Mouse (Mus musculus): ENCODE measurements around the gene Wfdc12.
"Not testable (repeated sequence)": the region's sequence is repeated elsewhere in the genome, so short reads cannot be mapped to it uniquely, and the experiment has no call there.

Wfdc12 gene

GRCm38 (mm10) chr2:164190576-164190975 is at the start of gene Wfdc12:
TSS of gene Wfdc12 (minus strand) at chr2:164190608.
- no peak for DNase-seq (ENCODE audit: low spot score)

- DNase-seq (ENCODE audit: low spot score) = no peak
These were observed 48.0 kb upstream of the Wfdc12 start, which contains the start of gene Svs2 for GRCm38 (mm10) chr2:164238366-164238765. TSS of gene Svs2 (minus strand) at chr2:164238466.

DNA sequence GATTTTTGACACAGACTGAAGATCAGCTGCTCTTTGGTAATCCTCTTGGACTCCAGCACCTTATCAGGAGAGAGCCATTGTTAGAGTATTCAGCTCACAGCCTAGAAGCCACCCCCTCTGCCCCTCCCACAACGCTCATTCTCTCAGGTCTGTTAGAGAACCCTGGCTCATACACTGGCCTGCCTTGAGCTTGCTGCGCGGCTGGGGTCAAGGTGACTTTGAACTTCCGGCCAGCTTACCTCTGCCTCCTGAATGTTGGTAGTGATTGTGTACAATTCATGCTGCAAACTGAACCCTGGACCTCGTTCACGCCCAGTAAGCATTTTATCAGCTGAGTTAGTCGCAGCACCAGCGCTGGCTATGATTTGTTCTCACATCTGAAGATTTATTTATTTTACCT is 42.3 kb upstream of the Wfdc12 start:
- no peak for DNase-seq (ENCODE audit: low spot score)

GRCm38 (mm10) chr2:164228361-164229070 is 38.1 kb upstream of the Wfdc12 start:
- no peak for DNase-seq (ENCODE audit: low spot score)

DNA sequence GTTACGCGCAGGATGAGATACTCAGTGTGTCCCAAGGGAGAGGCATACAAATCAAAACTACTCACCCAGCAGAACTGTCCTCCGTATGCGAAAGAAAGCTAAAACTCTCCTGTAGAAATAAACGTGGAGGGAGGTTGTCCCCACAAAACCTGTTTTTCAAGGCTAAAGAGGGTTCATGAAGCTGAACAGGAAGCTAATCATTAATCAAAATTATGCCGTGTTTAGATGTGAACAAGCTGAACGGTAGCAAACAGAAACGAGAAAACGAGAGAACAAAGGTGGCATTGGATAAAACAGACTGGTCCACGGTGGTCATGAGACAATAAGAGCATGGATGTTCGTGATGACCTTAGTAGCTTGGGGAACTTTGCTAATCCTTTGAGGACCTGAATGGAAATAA is 31.1 kb upstream of the Wfdc12 start, which contains the start of gene Wfdc15b:
Gene Wfdc15b (minus strand): TSS at position 139 of the 400 bp plus-strand sequence.
- no peak for DNase-seq (ENCODE audit: low spot score)

DNA sequence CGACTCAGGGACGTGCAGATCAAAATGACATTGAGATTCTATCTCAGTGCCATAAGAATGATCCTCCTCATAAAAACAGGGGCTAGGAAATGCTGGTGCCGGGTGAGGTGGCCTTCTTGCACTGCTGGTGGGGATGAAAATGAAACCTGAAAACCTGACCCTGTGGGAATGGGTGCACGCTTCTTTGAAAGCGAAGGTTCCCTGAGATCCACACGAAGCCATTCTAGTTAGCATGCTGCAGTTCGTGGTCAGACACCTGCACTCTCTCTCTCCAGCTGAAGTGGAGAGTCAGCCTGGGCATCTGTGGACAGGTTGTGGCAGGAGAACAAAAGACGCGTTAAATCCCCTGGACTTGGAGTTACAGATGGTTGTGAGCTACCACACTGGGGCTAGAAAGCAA is 28.9 kb upstream of the Wfdc12 start:
- no peak for DNase-seq (ENCODE audit: low spot score)

DNA sequence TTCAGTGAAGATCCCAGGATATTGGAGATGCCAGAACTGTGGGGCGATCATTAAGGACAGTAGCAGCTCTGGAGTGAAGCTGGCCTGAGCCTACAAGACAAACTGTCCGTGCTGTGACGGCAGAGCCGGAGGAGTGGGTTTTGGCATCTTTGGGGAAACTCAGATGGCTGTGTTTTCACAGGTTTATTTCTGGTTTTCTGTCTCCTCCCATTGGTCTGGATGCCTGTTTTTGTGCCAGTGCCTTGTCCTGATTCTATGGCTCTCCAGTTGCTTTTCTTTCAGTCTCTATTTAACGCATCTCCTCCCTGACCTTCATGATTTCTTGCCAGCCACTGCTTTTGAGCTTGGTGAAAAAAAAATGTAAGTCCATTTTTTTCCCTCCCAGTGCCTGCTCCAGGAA is 22.3 kb upstream of the Wfdc12 start:
- DNase-seq (ENCODE audit: low spot score) = no peak

DNA sequence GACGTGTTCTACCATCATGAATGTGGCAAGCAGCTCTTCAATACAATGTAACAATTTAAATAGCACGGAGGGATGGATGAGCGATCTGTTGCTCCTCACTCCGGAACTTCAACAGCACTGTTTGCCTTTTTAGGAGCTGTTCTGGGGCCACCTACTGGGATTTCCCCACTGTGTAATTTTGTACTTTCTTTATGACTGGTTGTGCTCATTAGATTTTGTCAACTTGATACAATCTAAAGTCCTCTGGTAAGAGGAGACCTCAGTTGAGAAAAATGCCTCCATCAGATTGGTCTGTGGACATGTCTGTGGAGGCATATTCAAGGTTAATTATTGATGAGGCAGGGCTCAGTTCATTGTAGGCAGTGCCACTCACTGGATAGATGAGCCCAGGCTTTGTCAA is 20.5 kb upstream of the Wfdc12 start:
- no peak for DNase-seq (ENCODE audit: low spot score)

DNA sequence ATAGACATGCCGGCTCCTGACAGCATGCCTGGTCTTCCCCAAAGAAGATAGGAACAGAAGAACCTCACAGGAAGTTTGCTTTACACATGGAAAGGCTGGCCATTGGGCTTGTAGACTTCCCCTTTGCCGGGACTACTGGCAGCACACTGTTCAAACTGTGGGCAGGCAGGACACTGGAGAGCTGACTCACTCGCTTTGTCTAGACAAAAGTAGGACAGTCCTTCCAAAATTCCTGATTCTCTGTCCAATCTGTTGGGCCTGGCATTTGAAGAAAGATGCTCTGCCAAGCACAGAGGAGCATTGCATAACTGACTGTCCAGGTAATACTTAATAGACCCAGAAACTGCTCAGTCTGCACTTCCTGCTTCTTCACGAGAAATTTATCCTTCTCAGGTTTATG is 16.3 kb upstream of the Wfdc12 start:
- DNase-seq (ENCODE audit: low spot score) = no peak

DNA sequence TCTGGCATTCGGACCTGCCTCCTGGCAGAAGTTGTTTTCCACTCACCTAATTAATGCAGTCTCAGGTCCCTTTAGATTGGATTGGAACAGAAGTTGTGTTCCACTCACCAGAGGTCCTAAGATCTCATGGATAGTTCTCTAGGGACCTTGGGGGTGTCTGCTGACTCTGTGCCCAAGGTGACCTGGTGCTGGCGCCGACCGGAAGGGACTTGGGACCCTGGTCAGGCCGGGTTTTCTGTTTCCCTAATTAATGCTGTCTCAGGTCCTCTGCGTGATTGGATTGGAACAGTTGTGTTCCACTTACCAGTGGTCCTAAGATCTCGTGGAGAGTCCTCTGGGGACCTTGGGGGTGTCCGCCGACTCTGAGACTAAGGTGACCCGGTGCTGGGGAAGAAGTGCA is 15.6 kb upstream of the Wfdc12 start:
- DNase-seq (ENCODE audit: low spot score) = not testable (repeated sequence)

- DNase-seq (ENCODE audit: low spot score) = no peak
These were observed 9.4 kb upstream of the Wfdc12 start, which contains the start of gene Wfdc15a for GRCm38 (mm10) chr2:164199626-164200327. TSS of gene Wfdc15a (minus strand) at chr2:164200130.

DNA sequence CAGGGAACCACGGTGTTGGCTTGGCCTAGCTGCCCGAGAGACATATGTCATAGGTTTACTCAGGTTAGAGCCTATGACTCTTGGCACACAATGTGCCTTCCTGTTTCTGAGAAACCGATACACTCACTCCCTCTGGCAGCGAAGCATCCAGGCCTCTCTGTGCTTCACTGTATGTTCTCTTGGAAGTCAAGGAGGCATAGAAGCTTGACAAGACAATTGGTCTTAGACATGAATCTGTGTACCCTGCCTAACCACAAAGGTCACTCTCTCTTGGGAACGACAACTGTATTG is 6.2 kb upstream of the Wfdc12 start:
- no peak for DNase-seq (ENCODE audit: low spot score)

- no peak for DNase-seq (ENCODE audit: low spot score)
These were observed 5.7 kb upstream of the Wfdc12 start for GRCm38 (mm10) chr2:164195971-164196699.

- no peak for DNase-seq (ENCODE audit: low spot score)
These were observed 4.7 kb upstream of the Wfdc12 start for GRCm38 (mm10) chr2:164194959-164195630.

DNA sequence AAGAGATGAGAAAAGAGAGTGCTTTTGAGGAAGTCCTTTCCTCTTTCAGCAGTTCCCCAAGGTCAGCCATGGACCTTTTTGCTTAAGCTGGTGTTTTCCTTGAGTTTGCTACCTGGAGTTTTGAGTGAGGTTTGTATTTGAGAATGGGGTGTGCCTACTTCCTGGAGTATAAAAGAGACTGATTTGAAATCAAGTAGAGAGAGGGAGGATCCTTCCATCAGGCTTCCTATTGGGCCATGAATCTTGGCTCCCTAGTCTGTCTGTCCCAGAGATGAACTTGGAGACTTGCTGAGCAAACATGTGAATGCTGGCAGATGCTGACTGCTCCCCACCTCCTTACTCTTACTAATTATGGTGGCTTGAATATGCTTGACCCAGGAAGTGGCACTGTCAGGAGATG is 1.9 kb upstream of the Wfdc12 start:
- no peak for DNase-seq (ENCODE audit: low spot score)

DNA sequence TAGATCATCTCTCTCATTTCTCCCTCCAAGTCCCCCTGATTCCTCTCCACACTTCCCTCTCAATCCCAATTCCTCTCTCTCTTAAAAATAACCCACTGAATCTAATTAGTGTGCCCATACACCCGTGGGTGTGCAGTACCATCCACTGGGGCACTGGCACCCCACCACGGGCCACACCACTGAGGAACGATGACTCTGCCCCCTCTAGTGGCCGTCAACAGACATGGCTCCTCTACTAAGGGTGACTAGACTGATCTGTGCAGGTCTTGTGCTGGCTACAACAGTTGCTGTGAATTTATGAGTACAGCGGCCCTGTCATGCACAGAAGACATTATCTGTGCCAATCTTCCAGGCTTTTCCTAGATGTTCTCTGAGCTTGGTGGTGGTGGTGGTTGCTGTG is 1.7 kb downstream of the Wfdc12 start:
- peak; percentile 30 for DNase-seq (ENCODE audit: low spot score)

GRCm38 (mm10) chr2:164184145-164184719 is 6.2 kb downstream of the Wfdc12 start:
- DNase-seq (ENCODE audit: low spot score) = no peak

GRCm38 (mm10) chr2:164183340-164183739 is 7.1 kb downstream of the Wfdc12 start:
- no peak for DNase-seq (ENCODE audit: low spot score)

DNA sequence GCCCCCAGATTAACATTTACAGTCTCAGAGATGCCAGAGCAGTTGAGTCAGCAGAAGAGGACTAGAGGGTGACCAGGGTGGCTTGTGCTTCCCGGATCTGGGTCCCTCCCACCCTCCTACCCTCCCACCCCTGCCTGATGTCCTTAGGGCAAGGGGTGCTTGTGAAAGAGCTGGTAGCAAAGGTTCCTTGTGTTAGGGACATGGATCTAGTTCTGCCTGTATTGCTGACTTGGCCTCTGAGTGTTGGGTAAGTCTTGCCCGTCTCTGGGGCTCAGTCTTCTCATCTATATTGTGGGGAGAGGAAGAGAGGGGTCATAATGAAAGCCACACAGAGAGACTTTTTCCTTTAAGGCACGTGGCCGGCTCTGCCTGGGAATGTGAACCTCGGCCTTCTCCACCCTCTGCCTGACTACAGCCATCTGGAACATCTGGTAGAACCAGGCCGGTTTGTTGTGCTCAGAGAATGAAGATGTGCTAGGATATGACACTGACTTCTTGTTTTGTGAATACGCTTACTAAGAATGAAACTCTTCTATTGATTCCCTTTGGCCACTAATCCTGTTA is 7.6 kb downstream of the Wfdc12 start, which contains the start of gene Wfdc5:
Gene Wfdc5 (minus strand): TSS at position 51 of the 564 bp plus-strand sequence.
- no peak for DNase-seq (ENCODE audit: low spot score)

GRCm38 (mm10) chr2:164180770-164181169 is 9.6 kb downstream of the Wfdc12 start:
- DNase-seq (ENCODE audit: low spot score) = no peak

DNA sequence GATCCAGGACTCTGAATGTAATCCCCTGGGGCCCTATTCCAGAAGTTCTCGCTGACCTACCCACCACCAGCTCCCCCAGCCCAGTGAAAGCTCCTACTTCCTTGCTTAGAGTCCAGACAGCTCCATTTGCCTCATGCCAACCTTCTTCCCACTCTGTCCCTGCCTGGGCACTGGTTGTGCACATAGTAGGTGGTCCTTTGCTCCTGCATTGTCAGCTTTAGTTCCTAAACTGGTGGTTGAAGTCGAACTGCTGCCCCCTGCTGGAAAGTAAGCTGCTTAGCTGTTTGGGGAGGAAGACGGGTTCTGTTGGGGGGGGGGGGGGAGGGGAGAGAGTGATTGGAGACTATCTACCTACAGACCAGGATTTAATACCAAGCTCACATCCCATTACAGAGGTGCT is 10.3 kb downstream of the Wfdc12 start:
- no peak for DNase-seq (ENCODE audit: low spot score)

DNA sequence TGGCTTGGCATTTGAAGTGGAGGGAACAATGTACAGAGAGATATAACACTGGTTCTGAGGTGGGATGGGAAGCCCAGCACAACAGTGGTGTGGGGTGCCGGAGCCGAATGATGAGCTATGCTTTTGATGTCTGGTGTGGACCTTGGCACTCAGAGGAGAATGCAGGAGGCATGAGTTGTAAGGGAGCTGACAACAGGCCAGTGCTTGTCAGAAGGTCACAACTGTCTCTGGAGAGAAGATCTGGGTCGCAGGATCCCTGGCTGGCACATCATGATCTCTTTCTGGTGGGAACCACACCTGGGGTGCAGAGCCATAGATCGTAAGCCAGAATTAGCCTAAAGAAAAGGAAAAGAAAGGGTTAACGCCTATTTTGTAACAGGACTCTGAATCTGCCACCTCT is 12.6 kb downstream of the Wfdc12 start:
- DNase-seq (ENCODE audit: low spot score) = no peak

All from embryo, embryonic 10.5 days (tissue).